Mouse (Mus musculus) gastrocnemius, postnatal 10 days (tissue): Measurements from ENCODE around the gene Zfp961. TPM values are rescaled to one million over a fixed set of nuclear protein-coding genes. Genes with fewer than 3 reads are reported as not detected.
"Not testable (repeated sequence)": the region's sequence is repeated elsewhere in the genome, so short reads cannot be mapped to it uniquely, and the experiment has no call there.

Experiments
- DNase-seq: peaks from one replicate; pipeline ENCODE4 v3.0.0; 2021; ENCODE audit warnings: mixed read lengths
- total RNA-seq, 2 experiments: library from RNA; stranded (reverse); gene quantifications; 2 replicates each; pipeline ENCODE4 v1.2.3; 2021

Zfp961 gene
- total RNA-seq, 2 experiments from 2014 or later: 3.5 to 5.9 TPM

GRCm38 (mm10) chr8:71961796-71962195 is 11.0 kb downstream of the Zfp961 start:
- no peak for DNase-seq

DNA sequence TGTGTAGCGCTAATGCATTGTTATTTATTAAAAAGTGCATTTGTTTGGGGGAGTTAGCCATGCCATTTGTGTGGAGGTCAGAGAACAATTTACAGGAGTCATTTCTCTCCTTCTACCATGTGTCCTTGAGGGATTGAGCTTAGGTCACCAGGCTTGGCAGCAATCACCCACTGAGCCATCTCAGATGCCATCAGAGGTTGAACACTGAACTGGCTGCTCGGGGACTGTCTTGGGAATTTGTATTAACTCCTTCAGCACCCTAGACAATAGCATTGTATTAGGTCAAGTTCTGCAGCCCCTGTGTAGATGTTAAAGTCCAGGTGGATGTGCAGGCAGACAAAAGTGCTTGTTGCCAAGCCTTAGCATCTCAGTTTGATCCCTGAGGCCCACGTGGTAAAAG is 13.2 kb downstream of the Zfp961 start:
- DNase-seq: no peak

- DNase-seq: no peak
Measured at GRCm38 (mm10) chr8:71965166-71965565, 14.3 kb downstream of the Zfp961 start.

DNA sequence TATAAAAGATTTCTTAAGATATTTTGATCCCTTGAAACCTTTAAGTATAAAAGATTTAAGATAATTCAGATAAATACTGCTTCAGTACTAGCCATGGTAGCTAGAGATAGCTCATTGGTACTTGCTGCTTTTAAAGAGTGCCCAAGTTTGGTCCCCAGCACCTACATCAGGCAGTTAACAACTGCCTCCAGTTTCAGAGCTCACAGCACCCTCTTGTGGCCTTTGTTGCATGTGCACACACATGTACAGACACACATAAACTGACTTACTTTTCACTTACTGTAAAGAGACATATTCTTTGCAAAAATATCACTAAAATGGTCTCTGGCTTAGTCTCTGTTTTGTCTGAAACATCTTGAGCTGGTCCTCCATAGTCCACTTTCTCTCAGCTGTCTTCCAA is 15.6 kb downstream of the Zfp961 start:
- no peak for DNase-seq

DNA sequence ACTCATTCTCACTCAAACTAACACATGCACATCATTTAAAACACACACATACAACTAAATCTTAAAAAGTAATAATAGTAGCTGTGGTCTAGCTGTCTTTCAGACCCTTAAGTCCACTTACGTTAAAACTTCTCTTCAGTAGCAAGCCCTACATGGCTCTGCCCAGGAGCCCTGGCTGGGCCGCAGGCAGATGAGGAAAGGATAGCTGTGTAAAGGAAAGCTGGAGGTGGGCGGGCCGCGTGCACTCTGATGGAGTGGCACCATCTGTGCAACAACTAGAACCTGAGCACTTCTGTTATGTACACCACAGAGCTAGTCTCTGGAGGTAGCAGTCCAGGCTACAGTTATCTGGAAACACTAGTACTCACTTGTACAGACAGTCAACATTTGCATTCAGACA is 16.4 kb downstream of the Zfp961 start:
- DNase-seq: no peak

DNA sequence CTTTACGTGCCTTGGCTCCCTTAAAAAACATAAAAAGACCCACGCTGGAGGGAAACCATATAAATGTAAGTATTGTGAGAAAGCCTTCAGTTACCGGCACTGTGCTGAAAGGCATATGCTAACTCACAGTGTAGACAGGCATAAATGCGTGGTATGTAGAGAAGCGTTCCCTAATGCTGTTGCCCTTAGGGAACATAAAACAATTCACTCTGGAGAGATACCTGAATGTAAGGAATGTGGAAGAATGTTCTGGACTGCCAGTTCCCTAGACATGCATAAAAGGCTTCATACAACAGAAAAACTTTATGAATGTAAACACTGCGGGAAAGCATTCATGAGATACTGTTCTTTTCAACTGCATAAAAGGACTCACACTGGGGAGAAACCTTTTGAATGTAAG is 17.3 kb downstream of the Zfp961 start:
- DNase-seq: no peak

DNA sequence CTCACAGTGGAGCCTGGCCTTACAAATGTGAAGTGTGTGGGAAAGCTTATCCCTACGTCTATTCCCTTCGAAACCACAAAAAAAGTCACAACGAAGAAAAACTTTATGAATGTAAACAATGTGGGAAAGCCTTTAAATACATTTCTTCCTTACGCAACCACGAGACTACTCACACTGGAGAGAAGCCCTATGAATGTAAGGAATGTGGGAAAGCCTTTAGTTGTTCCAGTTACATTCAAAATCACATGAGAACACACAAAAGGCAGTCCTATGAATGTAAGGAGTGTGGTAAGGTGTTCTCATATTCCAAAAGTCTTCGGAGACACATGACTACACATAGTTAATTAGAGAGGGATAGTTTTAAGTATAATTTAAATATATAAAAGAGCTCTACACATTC is 17.8 kb downstream of the Zfp961 start:
- no peak for DNase-seq

DNA sequence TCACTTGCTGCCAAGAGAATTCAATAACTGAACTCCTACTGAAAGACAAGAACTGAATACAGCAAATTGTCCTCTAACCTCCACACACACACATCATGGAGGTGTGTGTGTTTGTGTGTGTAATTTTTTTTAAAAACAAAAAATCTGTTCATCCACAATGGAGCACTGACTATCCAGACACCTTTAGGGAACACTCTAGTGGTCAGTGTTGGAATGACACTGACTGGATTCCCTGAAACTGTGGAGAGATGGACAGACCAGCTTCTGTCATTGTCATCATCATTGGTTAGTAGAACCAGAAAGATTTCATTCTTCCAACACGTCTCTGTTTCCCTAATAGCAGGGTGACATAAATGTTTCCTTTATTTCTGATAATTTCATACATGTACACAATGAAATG is 21.1 kb downstream of the Zfp961 start:
- no peak for DNase-seq

DNA sequence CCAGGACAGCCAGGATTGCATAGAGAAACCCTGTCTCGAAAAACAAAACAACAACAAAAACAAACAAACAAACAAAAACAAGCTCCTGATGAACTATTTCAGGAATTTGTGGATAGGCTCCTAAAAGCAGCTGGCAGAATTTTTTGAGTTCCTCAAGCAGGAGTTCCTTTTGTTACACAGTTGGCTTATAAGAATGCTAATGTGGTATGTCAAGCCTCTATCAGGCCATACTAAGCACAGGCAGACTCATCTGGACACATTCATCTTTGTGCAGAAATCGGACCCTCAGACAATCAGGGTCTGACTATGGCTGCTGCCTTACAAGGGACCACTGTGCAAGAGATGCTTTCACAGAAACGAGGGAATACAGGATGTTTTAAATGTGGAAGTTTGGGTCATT is 23.4 kb downstream of the Zfp961 start:
- no peak for DNase-seq

DNA sequence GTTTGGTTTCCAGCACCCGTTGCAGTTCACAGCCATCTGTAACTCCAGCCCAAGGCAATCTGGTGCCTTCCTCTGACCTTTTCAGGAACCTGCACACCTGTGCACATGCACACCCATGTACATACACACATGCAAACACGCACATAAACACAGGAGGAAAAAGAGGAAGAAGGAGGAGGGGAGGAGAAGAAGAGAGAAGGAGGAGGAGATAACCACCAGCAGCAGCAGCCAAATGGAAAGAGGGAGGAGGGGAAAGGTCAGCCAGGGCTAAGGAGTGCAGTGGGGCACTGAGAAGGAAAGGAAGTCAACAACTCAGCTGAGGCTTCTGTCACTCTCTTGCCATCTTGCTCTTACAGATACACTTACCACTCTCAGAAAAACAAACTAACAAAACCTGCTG is 30.2 kb downstream of the Zfp961 start:
- DNase-seq: no peak

DNA sequence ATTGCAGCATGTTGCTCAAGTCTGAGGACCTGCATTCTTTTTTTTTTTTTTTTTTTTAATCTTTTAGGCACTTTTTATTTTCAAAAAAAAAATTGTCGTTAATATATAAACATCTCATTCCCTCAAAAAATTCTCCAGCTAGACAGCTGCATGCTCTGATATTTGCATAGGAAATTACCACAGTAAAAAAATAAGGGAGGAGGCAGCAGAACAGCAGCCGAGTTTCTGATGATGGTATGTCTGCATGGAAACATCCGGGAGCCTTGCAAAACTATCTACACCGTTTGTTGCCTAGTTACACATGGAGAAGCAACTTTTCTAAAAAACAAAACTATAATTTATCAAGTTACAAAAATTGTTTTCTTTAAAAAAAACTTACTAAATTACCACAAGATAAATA is 30.6 kb downstream of the Zfp961 start:
- DNase-seq: no peak

- DNase-seq: no peak
Measured at GRCm38 (mm10) chr8:71984601-71985000, 33.8 kb downstream of the Zfp961 start.

GRCm38 (mm10) chr8:71988110-71988866 is 37.5 kb downstream of the Zfp961 start:
- peak; percentile 35 for DNase-seq

DNA sequence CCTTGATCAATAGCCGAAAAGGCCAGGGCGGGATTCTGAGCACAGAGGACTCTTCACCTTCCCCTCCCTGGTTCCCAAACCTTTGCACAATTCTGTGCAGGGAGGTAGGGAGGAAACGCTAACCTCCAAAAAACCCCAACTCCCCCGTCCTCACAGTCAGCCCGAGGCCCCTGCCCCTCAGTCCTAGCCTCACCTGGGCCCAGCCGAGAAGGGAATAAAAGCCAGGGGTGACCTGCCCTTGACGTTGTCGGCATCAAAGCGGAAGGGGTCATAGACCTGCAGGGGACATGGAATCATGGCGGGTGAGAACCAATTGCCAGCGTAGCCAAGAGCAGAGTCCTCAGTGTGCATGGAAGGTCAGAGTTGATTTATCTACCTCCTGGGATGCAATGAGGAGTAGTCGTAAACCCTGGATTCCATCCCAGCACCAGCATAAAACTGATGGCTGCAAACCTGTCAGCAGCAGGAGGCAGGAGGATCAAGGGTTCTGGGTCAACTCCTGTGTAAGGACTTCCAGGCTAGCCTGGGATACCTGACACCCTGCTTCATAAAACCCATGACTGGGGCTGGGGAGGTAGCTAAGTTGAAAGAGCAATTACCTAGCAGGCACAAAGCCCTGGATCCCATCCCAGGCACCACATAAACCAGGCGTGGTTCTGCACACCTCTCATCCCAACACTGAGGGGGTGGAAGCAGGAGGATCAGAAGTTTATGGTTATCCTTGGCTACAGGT is 38.2 kb downstream of the Zfp961 start:
- no peak for DNase-seq

- DNase-seq: no peak
Measured at GRCm38 (mm10) chr8:71999434-71999833, 48.6 kb downstream of the Zfp961 start.

DNA sequence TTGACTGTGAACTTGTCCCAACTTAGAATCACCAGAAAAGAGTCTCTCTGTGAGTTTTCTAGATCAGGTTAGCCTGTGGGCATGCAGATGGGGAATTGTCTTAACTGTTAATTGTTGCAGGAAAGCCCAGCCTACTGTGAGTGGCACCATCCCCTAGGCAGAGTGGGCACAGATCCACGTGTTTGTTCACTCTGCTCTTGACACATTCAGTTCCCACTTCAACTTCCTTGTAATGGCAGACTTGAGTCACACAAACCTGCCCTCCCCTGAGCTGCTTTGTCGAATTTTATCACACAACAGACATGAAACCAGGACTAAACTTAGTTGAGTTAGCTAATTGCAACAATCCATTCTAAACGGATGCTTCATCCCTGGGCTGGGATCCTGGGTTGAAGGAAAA is 49.4 kb downstream of the Zfp961 start:
- no peak for DNase-seq

- DNase-seq: no peak
Measured at GRCm38 (mm10) chr8:72002942-72003341, 52.1 kb downstream of the Zfp961 start.

DNA sequence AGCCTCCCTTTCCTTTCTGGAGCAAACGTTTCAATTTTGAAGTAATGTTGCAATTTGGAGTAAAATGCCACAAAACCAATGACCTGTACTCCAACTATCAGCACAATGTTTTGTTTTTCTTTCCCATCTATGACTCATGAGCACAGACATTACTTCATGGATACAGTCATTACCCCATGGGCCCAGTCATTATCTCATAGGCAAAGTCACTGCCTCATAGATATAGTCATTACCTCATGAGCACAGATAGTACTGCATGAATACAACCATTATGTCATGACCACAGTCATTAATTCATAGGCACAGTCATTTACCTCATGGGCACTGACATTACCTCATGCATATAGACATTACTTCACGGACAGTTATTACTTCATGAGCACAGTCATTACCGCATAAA is 55.1 kb downstream of the Zfp961 start:
- DNase-seq: no peak

- DNase-seq: no peak
Measured at GRCm38 (mm10) chr8:72006763-72007162, 55.9 kb downstream of the Zfp961 start.

DNA sequence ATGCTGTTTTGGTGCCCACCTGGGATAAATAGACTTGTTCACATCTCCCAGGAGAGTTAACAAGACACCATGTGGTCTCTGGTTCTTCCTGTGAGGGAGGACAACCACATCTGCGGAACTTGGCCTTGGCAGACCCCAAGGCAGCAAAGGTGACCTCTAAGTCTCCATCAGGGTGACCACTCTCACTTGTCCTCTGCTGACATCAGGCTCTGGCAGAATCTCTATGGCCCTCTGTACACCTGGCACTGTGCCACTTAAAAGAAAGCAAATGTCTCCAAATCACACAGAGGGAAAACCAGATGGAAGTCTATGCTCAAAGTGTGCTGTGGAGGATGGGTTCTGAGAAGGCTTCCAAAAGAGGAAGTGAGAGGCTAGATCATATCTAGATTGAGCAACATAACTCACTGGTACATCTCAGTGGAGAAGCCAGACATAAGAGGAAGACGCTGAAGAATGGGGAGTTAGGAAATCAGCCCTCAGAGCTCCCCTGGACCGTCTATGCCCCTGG is 57.4 kb downstream of the Zfp961 start:
- DNase-seq: no peak

DNA sequence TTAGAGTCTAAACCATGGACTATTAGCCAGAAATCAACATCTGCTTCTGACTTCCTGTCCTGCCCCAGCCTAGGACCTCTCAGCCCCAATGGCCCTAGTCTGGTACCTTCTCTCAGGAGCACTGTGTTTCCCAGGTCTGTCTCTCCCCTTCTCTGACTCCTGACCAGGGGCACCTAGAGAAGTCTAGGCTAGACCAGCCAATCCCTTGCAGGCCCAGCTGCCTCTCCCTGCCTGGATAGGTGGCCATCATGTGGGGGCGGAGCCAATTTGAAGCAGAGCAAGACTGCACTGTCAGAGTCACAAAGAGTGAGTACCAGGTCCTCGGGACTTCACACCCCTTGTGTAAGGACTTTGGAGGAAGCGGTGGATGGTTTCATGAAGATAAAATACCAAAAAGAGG is 58.6 kb downstream of the Zfp961 start, which contains the start of gene Cyp4f18:
TSS of gene Cyp4f18 (minus strand) at position 154 of the 400 bp plus-strand sequence.
- DNase-seq: no peak

GRCm38 (mm10) chr8:72013506-72014228 is 62.8 kb downstream of the Zfp961 start:
- DNase-seq: not testable (repeated sequence)

GRCm38 (mm10) chr8:72017339-72017738 is 66.5 kb downstream of the Zfp961 start:
- DNase-seq: not testable (repeated sequence)
